Mouse (Mus musculus) heart, postnatal 0 days (tissue): Measurements from ENCODE around the gene Rhob.

Experiments used
- CTCF ChIP-seq: IDR thresholded peaks from 2 replicates; pipeline ENCODE4 v1.5.1; 2016; ENCODE audit warnings: antibody characterized with exemption, control low read depth, low read depth
- EP300 ChIP-seq: IDR thresholded peaks from 2 replicates; pipeline ENCODE4 v1.6.1; 2016; ENCODE audit warnings: antibody characterized with exemption, low read depth

DNA sequence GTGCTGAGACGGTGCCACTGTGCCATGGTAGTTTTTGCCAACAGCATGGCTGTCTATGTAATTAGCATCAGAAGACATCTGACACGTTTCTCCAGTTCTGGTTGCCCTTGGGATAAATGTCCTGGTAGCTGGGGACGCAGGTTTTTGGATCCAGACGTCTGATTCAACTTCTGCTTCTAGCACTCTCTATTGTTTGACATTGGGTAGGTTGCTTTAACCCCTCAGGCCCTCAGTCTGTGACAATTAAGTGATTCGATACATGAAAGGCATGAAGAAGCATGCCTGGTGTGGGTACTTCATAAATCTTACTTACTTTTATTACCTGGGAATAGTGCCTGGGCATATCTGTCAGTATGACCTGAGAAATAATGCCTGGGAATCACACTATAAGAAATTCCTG lies 24.3 kb upstream of the Rhob start:
- TF ChIP-seq CTCF (no peak), EP300 (no peak)
